Mouse (Mus musculus): Measurements from ENCODE around the gene Igfbp6. TPM values are rescaled to one million over a fixed set of nuclear protein-coding genes. Genes with fewer than 3 reads are reported as not detected.

Igfbp6 gene
- polyA plus RNA-seq, 1 experiment from 2014 or later, result not detected

DNA sequence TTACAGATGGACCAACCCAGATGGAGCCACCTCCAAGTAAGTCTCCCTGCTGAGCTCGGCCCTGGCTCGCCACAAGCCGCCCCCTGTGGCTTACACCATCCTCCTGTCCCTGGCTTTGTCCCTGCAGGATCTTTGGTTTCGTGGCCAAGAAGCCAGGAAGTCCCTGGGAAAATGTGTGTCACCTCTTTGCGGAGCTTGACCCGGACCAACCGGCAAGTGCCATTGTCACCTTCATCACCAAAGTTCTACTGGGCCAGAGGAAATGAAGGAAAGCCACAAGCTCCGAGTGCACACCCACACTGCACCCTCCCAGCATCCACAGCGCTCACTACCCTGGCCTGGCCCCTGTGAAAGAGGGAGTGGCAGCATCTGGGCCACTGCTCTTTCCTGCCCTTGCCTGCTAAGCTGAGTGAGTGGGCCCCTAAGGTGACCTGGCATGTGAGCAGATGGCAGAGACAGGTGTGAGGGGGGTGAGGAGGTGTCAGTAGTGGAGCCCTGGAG lies 28.4 kb upstream of the Igfbp6 start:
- 41% methylated on average over 9 of the region's 9 CpGs for WGBS (ENCODE audit: missing documents)
- Histone ChIP-seq H3K36me3 (ENCODE audit: inconsistent target) (peaks cover 36% of the 10 kb centered on the region), H3K79me2 (ENCODE audit: inconsistent target) (no peaks in the 10 kb centered on the region), H3K27ac (no peak overlapping the region), H3K4me3 (ENCODE audit: inconsistent target) (no peak overlapping the region)

DNA sequence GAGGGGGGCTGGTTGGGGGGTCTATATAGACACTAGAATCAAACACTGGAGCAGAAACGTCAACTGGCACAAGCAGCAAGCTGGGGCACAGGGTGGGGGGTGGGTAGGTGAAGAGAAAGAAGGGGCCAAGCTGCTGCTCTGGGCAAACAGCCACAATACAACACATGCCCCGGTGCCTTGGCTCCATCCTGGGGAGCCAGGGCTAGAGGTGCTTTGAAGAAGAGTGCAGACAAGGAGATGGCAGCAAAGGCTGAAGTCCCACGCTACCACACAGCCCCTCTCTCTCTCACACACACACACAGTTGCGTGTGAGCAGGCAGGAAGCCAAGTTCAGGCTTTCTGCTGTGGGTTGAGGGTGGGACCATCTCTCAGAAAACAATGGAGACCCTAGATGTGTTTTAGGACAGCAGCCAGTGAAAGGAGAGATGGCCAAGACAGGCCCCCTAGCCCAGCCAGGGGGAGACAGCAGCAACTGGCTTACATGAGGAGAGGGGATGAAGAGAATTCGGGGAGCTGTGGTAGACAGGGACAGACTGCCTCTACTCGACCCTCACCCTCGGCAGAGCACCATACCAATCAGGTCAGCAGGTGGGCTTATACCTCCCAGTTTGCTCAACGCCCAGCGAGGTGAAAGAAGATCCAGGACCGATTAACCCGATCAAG lies 27.3 kb upstream of the Igfbp6 start:
- Histone ChIP-seq H3K27ac (no peak overlapping the region), H3K36me3 (ENCODE audit: inconsistent target) (peaks cover 41% of the 10 kb centered on the region), H3K79me2 (ENCODE audit: inconsistent target) (no peaks in the 10 kb centered on the region), H3K4me3 (ENCODE audit: inconsistent target) (no peak overlapping the region)
- 83% methylated on average over 11 of the region's 11 CpGs for WGBS (ENCODE audit: missing documents)

DNA sequence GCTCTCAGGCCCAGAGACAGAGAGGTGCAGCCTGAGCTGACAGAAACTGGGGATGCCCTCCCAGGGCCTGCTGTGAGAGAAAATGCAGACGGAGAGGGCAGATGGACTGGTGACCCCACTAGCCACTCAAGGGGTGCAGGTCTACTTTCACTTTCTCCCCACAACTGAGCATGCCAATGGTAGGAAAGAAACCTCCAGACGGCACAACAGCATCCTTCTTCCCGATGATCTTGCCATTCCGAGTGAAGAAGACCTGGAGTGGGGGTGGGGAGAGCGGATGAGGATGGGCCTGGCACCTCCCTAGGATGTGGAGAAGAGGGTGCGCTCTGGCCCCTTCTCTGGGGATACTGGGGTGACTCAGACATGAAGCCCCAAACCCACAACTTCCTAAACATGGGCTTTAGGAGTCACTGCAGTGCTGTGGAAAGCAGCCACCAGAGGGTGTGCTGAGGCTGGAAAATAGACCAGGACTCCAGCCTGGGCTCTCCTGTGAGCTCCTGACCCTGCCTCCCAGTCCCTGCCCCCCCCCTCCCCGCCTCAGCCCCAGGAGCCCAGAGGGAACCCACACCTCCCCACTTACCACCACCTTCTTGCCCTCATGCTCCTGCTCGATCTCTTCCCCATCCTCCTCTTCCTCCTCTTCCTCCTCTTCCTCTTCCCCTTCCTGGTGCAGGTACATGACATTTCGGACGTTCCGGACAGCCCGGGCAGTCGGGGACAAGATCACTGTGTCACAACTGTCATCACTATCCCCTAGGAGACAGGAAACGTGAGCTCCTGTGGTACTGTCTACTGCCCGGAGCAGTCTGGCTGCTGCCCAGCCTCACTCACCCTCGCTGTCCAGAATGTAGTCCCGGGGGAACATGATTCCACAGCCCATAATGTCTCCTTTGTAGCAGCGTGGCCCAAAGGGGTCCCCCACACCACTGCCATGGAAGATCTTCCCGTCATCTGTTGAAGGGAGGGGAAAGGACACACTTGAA lies 26.4 kb upstream of the Igfbp6 start:
- no peak overlapping the region for H3K4me3 ChIP-seq (ENCODE audit: inconsistent target)
- peaks cover 48% of the 10 kb centered on the region for H3K36me3 ChIP-seq (ENCODE audit: inconsistent target)
- whole genome bisulfite sequencing (ENCODE audit: missing documents), result 87% methylated on average over 19 of the region's 19 CpGs
- no peaks in the 10 kb centered on the region for H3K79me2 ChIP-seq (ENCODE audit: inconsistent target)
- no peak overlapping the region for H3K27ac ChIP-seq

DNA sequence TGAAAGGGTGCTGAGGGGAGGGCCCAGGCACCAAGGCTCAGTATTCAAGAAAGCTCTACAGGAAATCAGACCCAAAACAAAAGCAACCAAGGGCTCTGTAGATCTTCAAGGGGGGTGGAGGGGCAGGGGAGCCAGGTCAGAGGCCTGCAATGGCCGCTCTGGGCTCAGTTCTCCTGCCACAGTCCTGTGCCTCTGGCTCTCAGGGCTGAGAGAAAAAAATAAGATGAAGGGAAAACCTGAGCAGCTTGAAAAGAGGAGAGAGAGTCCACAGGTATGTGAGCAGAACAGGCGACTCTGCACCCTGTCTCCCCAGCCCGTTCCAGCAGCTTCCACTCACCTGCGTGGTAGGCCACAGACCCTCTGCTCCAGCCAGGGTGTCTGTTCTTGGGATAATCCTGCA lies 25.6 kb upstream of the Igfbp6 start:
- no peaks in the 10 kb centered on the region for H3K79me2 ChIP-seq (ENCODE audit: inconsistent target)
- WGBS (ENCODE audit: missing documents), result 88% methylated on average over 4 of the region's 4 CpGs
- H3K27ac ChIP-seq, result no peak overlapping the region
- H3K36me3 ChIP-seq (ENCODE audit: inconsistent target), result peaks cover 51% of the 10 kb centered on the region
- no peak overlapping the region for H3K4me3 ChIP-seq (ENCODE audit: inconsistent target)

DNA sequence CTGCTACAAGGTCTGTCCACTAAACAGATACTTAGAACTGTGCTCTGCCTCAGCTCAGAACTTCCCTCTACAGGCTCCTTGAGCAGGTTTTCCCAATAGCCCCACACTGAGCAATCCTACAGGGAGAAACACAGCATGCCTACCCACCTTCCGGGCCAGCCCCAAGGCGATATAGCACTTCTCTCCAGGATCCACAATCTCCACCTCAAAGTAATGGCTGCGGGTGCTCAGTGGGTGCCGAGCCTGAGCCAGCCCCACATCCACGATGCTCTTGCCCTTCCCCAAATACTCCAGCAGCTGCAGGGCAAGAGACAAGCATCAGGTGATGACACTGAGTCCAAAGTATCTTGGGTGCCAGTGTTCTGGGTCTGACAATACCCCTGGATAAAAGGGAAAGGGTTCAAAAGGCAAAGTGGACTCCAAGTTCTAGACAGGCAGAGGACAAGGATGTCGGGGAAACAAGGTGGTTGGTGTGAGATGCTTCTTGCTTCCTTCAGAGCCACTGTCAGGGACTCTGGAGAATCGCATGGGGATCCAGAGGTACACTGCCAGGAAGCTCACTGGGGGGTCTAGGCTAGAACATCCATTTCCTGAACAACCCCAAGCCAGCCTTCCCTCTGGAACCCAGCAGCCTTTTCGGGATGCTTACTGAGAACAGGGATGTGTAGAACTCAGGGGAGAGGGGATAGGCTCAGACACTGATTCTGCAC lies 24.9 kb upstream of the Igfbp6 start:
- Histone ChIP-seq H3K36me3 (ENCODE audit: inconsistent target) (peaks cover 52% of the 10 kb centered on the region), H3K79me2 (ENCODE audit: inconsistent target) (no peaks in the 10 kb centered on the region), H3K4me3 (ENCODE audit: inconsistent target) (no peak overlapping the region), H3K27ac (no peak overlapping the region)
- 94% methylated on average over 8 of the region's 8 CpGs for WGBS (ENCODE audit: missing documents)

DNA sequence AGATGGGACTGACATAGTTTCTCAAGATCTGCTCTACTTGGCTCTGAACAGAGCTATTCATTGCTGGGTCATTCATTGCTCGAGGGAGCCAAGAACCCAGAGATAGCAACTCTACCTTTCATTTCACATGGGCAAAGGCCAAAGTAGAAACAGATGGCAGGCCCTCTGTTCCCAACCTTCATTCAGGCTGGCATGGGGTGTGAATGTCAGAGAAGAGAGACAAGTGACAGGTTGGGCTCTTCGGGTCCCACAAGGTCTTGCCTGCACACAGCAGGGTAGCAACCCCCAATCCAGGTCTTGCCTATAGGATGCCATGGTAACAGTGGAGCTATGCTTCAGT lies 24.4 kb upstream of the Igfbp6 start:
- 95% methylated on average over 2 of the region's 2 CpGs for WGBS (ENCODE audit: missing documents)

DNA sequence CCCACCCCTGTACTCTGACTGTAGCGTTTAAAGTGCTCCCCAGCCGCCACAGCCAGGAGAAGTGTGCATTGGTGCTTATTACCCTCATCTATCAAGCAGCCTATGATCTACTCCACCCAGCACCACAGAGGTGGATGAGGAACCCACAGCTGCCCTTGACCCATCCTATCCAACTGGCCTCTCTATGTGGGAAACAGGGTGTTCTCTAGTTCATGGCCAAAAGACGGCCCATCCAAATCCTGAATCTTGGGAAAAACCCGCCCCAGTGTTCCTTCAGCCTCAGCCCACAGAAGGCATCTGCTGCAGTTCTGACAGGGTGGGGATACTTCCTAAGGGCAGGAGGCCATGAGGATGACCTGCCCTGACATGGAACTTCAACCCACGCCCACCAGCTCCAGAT lies 23.6 kb upstream of the Igfbp6 start:
- no peak overlapping the region for H3K27ac ChIP-seq
- no peaks in the 10 kb centered on the region for H3K79me2 ChIP-seq (ENCODE audit: inconsistent target)
- peaks cover 64% of the 10 kb centered on the region for H3K36me3 ChIP-seq (ENCODE audit: inconsistent target)
- H3K4me3 ChIP-seq (ENCODE audit: inconsistent target), result no peak overlapping the region
- WGBS (ENCODE audit: missing documents), result 96% methylated on average over 5 of the region's 5 CpGs

More for the DNA sequence above, 24.4 kb upstream of the Igfbp6 start:
- Histone ChIP-seq H3K4me3 (ENCODE audit: inconsistent target) (no peak overlapping the region), H3K27ac (no peak overlapping the region), H3K36me3 (ENCODE audit: inconsistent target) (peaks cover 58% of the 10 kb centered on the region), H3K79me2 (ENCODE audit: inconsistent target) (no peaks in the 10 kb centered on the region)

DNA sequence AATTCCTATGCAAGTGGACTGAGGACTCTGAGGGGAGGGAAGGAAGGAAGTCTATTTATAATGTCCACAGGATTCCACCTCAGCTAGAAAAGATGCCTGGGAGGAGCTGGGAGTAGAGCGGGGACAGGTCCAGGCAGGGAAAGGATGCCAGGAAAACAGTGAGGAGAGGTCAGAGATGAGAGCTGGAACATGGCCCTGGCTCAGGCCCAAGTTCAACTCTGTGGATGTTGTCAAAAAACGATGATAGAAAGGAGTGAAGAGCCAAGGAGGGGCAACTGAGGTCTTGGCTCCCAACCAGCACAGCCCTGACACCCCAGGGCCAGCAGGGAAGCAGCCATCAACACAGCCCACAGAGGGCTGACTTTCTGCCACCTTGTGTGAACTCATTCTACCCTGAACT lies 17.9 kb upstream of the Igfbp6 start:
- no peak overlapping the region for H3K27ac ChIP-seq
- H3K79me2 ChIP-seq (ENCODE audit: inconsistent target), result no peaks in the 10 kb centered on the region
- peaks cover 83% of the 10 kb centered on the region for H3K36me3 ChIP-seq (ENCODE audit: inconsistent target)
- H3K4me3 ChIP-seq (ENCODE audit: inconsistent target), result no peak overlapping the region
- WGBS (ENCODE audit: missing documents), result 75% methylated on average over 2 of the region's 2 CpGs

DNA sequence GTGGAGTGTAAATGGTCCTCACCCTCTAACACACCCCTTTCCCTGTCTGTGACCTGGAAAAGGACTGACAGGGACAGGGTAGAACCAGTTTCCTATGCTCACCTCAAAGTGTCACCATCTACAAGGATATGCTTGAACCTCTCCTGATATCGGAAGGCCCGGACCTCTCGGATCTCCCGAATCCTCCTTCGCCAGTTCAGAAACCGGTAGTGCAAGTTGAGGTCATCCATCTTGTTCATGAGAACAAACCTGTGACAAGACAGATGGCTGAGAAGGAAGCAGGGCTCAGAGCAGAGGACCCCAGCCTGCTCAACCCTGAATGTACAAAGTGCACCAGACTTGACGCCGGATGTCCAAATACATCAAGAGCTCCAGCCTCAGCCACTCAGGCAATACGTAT lies 10.8 kb upstream of the Igfbp6 start:
- WGBS (ENCODE audit: missing documents), result 95% methylated on average over 9 of the region's 9 CpGs
- no peak overlapping the region for H3K27ac ChIP-seq

DNA sequence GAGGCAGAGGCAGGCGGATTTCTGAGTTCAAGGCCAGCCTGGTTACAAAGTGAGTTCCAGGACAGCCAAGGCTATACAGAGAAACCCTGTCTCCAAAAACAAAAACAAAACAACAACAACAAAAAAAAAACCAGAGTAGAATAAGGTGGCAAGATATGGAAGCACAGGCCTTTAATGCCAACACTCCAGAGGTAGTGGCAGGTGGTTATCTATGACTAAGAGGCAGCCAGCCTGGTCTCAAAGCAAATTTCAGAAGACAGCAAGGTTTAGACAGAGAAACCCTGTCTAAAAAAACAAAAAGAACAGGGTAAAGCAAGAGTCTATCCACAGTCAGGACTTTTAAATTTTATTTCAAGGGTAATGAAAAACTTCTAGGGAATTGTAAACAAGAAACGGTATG lies 9.5 kb upstream of the Igfbp6 start:
- WGBS (ENCODE audit: missing documents), result 100% methylated on average over 2 of the region's 2 CpGs

More for the DNA sequence above, 10.8 kb upstream of the Igfbp6 start:
- Histone ChIP-seq H3K79me2 (ENCODE audit: inconsistent target) (peaks cover 32% of the 10 kb centered on the region), H3K36me3 (ENCODE audit: inconsistent target) (peaks cover 48% of the 10 kb centered on the region), H3K4me3 (ENCODE audit: inconsistent target) (no peak overlapping the region)

DNA sequence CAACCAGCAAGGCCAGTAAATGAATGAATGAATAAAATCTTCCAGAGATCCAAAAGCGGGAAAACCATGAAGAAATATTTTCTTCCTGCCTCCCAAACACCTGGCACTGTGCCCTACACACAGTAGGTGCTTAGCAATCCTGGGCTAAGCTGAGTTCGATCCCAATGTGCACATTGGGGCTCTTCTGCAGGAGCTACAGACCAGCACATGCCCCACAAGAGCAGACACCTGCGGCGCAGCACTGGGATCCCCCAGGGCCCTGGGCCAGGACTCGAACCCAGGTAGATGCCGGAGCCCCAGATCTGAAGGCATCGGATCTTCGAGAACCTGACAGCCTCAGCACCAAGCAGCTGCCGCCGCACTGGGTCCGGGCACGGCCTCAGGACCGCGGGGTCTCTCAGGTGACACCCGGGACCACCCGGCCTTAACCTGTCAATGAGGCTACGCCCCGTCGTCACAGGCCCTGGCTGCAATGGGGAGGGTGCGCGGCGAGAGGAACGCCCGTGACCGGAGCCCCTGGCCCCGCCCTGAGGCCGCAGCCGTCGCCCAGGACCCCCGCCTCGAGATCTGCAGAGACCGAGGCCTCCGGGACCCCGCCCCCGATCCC lies 8.5 kb upstream of the Igfbp6 start:
- no peak overlapping the region for H3K27ac ChIP-seq
- WGBS (ENCODE audit: missing documents), result 2% methylated on average over 33 of the region's 35 CpGs
- peak overlapping the region; percentile 74 for H3K4me3 ChIP-seq (ENCODE audit: inconsistent target)
- peaks cover 25% of the 10 kb centered on the region for H3K36me3 ChIP-seq (ENCODE audit: inconsistent target)
- peaks cover 32% of the 10 kb centered on the region for H3K79me2 ChIP-seq (ENCODE audit: inconsistent target)

More for the DNA sequence above, 9.5 kb upstream of the Igfbp6 start:
- H3K4me3 ChIP-seq (ENCODE audit: inconsistent target), result no peak overlapping the region
- H3K79me2 ChIP-seq (ENCODE audit: inconsistent target), result peaks cover 32% of the 10 kb centered on the region
- no peak overlapping the region for H3K27ac ChIP-seq
- H3K36me3 ChIP-seq (ENCODE audit: inconsistent target), result peaks cover 34% of the 10 kb centered on the region

DNA sequence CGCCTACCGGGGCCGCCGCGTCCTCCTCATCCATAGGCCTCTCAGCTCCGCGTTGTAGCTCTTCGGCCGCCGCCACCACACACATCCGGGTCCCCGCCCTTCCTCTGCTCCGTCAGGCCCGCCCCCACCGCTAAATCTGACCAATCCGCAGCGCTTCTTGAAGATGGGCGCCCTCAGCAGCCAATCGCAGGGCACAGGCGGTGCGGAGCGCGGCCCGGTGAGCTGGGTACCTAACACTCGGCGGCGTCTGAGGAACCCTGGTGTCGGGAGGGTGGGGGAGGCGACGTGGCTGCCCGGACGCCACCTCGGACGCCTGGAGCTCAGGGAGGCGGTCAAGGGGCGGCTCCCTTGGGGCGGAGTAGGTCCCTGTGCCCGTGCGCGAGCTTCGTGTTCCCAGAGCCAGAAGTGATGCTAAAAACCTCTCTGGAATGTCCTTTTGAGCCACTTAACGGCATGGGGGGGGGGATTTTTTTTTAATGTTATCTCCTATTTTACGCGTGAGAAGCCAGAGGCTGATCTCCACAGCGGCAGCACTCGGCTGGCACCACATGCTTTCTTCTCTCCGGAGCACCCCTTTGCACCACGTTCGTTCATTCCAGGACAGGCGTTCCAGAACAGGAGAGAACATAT lies 7.9 kb upstream of the Igfbp6 start, which contains the start of gene Spryd3:
Spryd3 (minus strand) TSS at position 106 of the 630 bp plus-strand sequence.
- WGBS (ENCODE audit: missing documents), result 2% methylated on average over 33 of the region's 50 CpGs
- peak within 1 kb of the TSS; percentile 74 for H3K4me3 ChIP-seq (ENCODE audit: inconsistent target)
- peaks cover 19% of the 10 kb centered on the region for H3K36me3 ChIP-seq (ENCODE audit: inconsistent target)
- peaks cover 32% of the 10 kb centered on the region for H3K79me2 ChIP-seq (ENCODE audit: inconsistent target)
- no peak within 1 kb of the TSS for H3K27ac ChIP-seq

DNA sequence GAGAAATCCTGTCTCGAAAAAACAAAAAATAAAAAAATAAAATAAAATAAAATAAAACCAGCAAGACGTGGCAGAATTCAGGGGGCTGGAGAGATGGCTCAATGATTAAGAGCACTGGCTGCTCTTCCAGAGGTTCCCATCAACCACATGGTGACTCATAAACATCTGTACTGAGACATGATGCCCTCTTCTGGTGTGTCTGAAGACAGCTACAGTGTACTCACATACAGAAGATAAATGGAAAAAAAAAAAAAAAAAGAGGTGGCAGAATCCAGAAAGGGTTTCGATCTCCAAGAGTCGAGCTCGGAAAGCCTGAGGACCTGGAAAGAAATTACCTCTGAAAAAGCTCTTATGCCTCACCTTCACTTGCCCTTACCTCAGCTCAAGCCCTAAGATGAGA lies 3.0 kb upstream of the Igfbp6 start:
- WGBS (ENCODE audit: missing documents), result 96% methylated on average over 5 of the region's 5 CpGs
- no peak overlapping the region for H3K27ac ChIP-seq
- no peaks in the 10 kb centered on the region for H3K36me3 ChIP-seq (ENCODE audit: inconsistent target)
- no peaks in the 10 kb centered on the region for H3K79me2 ChIP-seq (ENCODE audit: inconsistent target)
- H3K4me3 ChIP-seq (ENCODE audit: inconsistent target), result no peak overlapping the region
